Mouse (Mus musculus): Measurements from ENCODE around the gene Pgls. TPM values are rescaled to one million over a fixed set of nuclear protein-coding genes. Genes with fewer than 3 reads are reported as not detected.

Gene Pgls
- polyA plus RNA-seq, 1 experiment from 2014 or later = 177 TPM

GRCm38 (mm10) chr8:71572847-71573633 is 18.9 kb upstream of the Pgls start:
- no peak for TF ChIP-seq CTCF (IDR thresholded peaks at IDR 0.05)
- TF ChIP-seq EP300 (IDR thresholded peaks at IDR 0.05) = no peak
- Histone ChIP-seq H3K27ac (ENCODE audit: low read length) (no peak overlapping the region), H3K9ac (replicated peaks; ENCODE audit: low read depth) (no peak overlapping the region), H3K36me3 (ENCODE audit: insufficient read depth, low read length) (no peaks in the 10 kb centered on the region), H3K4me3 (ENCODE audit: low read depth, low read length) (no peak overlapping the region), H3K4me2 (replicated peaks; ENCODE audit: low read depth, low read length) (no peak overlapping the region), H3K9me3 (ENCODE audit: low read length) (no peaks in the 10 kb centered on the region), H3K27me3 (replicated peaks; ENCODE audit: insufficient read depth, low read length) (no peaks in the 10 kb centered on the region), H3K4me1 (ENCODE audit: insufficient read depth, low read depth, low read length) (peaks cover 10% of the 10 kb centered on the region; the same call in 1 of the 2 replicates)
- DNase-seq (ENCODE audit: low spot score) = peak; percentile 50
- ATAC-seq = no peak
- 56% methylated on average over 9 of the region's 9 CpGs for WGBS

DNA sequence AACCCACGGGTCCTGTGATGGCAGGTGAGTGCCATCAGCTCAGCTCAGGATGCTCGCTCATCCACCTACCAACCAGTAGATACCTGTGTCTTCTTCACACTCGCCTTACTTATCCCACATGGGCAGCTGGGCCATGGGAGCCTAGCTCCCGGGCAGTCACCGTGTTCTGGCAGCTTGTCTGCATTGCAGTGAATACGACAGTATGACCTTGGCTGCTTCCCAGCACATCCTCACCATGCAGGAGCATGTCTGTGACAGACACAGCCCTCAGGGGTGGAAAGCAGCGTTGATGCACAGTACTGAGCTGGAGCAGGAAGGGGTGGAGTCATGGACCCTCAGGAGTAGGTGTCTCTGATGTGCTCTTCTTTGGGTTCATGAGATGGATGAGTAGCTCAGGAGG is 17.6 kb upstream of the Pgls start:
- Histone ChIP-seq H3K27ac (ENCODE audit: low read length) (no peak overlapping the region), H3K4me2 (replicated peaks; ENCODE audit: low read depth, low read length) (no peak overlapping the region), H3K36me3 (ENCODE audit: insufficient read depth, low read length) (no peaks in the 10 kb centered on the region), H3K9me3 (ENCODE audit: low read length) (no peaks in the 10 kb centered on the region), H3K27me3 (replicated peaks; ENCODE audit: insufficient read depth, low read length) (no peaks in the 10 kb centered on the region), H3K9ac (replicated peaks; ENCODE audit: low read depth) (no peak overlapping the region), H3K4me1 (ENCODE audit: insufficient read depth, low read depth, low read length) (no peaks in the 10 kb centered on the region), H3K4me3 (ENCODE audit: low read depth, low read length) (no peak overlapping the region)
- no peak for DNase-seq (ENCODE audit: low spot score)
- ATAC-seq = no peak
- no peak for TF ChIP-seq EP300 (IDR thresholded peaks at IDR 0.05)
- no peak for TF ChIP-seq CTCF (IDR thresholded peaks at IDR 0.05)
- 63% methylated on average over 7 of the region's 7 CpGs for WGBS

GRCm38 (mm10) chr8:71575020-71575419 is 17.0 kb upstream of the Pgls start:
- Histone ChIP-seq H3K27ac (ENCODE audit: low read length) (no peak overlapping the region), H3K4me2 (replicated peaks; ENCODE audit: low read depth, low read length) (no peak overlapping the region), H3K4me3 (ENCODE audit: low read depth, low read length) (no peak overlapping the region), H3K9ac (replicated peaks; ENCODE audit: low read depth) (no peak overlapping the region), H3K27me3 (replicated peaks; ENCODE audit: insufficient read depth, low read length) (no peaks in the 10 kb centered on the region), H3K9me3 (ENCODE audit: low read length) (no peaks in the 10 kb centered on the region), H3K4me1 (ENCODE audit: insufficient read depth, low read depth, low read length) (no peaks in the 10 kb centered on the region), H3K36me3 (ENCODE audit: insufficient read depth, low read length) (no peaks in the 10 kb centered on the region)
- no peak for ATAC-seq
- DNase-seq (ENCODE audit: low spot score) = peak; percentile 16
- TF ChIP-seq CTCF (IDR thresholded peaks at IDR 0.05) = no peak
- no peak for TF ChIP-seq EP300 (IDR thresholded peaks at IDR 0.05)
- 46% methylated on average over 1 of the region's 1 CpGs for WGBS

GRCm38 (mm10) chr8:71577856-71578387 is 14.1 kb upstream of the Pgls start:
- H3K4me2 ChIP-seq (replicated peaks; ENCODE audit: low read depth, low read length) = no peak overlapping the region
- no peaks in the 10 kb centered on the region for H3K27me3 ChIP-seq (replicated peaks; ENCODE audit: insufficient read depth, low read length)
- 40% methylated on average over 4 of the region's 4 CpGs for WGBS
- H3K4me3 ChIP-seq (ENCODE audit: low read depth, low read length) = no peak overlapping the region
- H3K9me3 ChIP-seq (ENCODE audit: low read length) = no peaks in the 10 kb centered on the region
- no peak for ATAC-seq
- H3K4me1 ChIP-seq (ENCODE audit: insufficient read depth, low read depth, low read length) = no peaks in the 10 kb centered on the region
- H3K27ac ChIP-seq (ENCODE audit: low read length) = no peak overlapping the region
- no peak for DNase-seq (ENCODE audit: low spot score)
- no peaks in the 10 kb centered on the region for H3K36me3 ChIP-seq (ENCODE audit: insufficient read depth, low read length)
- H3K9ac ChIP-seq (replicated peaks; ENCODE audit: low read depth) = no peak overlapping the region
- TF ChIP-seq CTCF (IDR thresholded peaks at IDR 0.05) (no peak), EP300 (IDR thresholded peaks at IDR 0.05) (no peak)

DNA sequence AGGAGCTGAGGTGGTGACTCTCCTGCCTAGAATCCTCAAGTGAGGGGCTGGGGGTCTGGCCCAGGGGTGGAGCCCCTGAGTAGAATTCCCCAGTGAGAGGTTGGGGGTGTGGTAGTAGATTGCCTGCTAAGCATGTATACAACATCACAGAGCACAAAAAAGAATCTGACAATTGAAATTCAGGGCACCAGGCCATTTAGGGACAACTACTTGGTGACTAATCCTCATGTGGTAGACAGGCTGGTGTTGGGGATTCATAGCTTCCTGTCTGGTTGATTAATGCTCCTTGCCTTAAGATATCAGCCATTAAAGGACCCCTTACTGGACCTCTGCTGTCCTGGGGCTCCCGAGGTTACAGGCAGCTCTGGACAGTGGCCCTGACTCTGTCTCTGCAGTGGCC is 13.0 kb upstream of the Pgls start:
- no peaks in the 10 kb centered on the region for H3K27me3 ChIP-seq (replicated peaks; ENCODE audit: insufficient read depth, low read length)
- H3K36me3 ChIP-seq (ENCODE audit: insufficient read depth, low read length) = no peaks in the 10 kb centered on the region
- H3K4me1 ChIP-seq (ENCODE audit: insufficient read depth, low read depth, low read length) = no peaks in the 10 kb centered on the region
- WGBS = 75% methylated on average over 1 of the region's 1 CpGs
- H3K4me3 ChIP-seq (ENCODE audit: low read depth, low read length) = no peak overlapping the region
- no peak overlapping the region for H3K27ac ChIP-seq (ENCODE audit: low read length)
- no peak overlapping the region for H3K4me2 ChIP-seq (replicated peaks; ENCODE audit: low read depth, low read length)
- ATAC-seq (no peak), DNase-seq (ENCODE audit: low spot score) (no peak)
- TF ChIP-seq CTCF (IDR thresholded peaks at IDR 0.05) (no peak), EP300 (IDR thresholded peaks at IDR 0.05) (no peak)
- no peak overlapping the region for H3K9ac ChIP-seq (replicated peaks; ENCODE audit: low read depth)
- no peaks in the 10 kb centered on the region for H3K9me3 ChIP-seq (ENCODE audit: low read length)

- Histone ChIP-seq H3K4me3 (ENCODE audit: low read depth, low read length) (no peak overlapping the region), H3K36me3 (ENCODE audit: insufficient read depth, low read length) (no peaks in the 10 kb centered on the region), H3K27me3 (replicated peaks; ENCODE audit: insufficient read depth, low read length) (no peaks in the 10 kb centered on the region), H3K9me3 (ENCODE audit: low read length) (no peaks in the 10 kb centered on the region), H3K4me1 (ENCODE audit: insufficient read depth, low read depth, low read length) (no peaks in the 10 kb centered on the region), H3K27ac (ENCODE audit: low read length) (no peak overlapping the region), H3K4me2 (replicated peaks; ENCODE audit: low read depth, low read length) (no peak overlapping the region), H3K9ac (replicated peaks; ENCODE audit: low read depth) (no peak overlapping the region)
- ATAC-seq (no peak), DNase-seq (ENCODE audit: low spot score) (no peak)
- 90% methylated on average over 14 of the region's 14 CpGs for WGBS
- TF ChIP-seq CTCF (IDR thresholded peaks at IDR 0.05) (no peak), EP300 (IDR thresholded peaks at IDR 0.05) (no peak)
These were observed 12.5 kb upstream of the Pgls start for GRCm38 (mm10) chr8:71579476-71579875.
